Mouse (Mus musculus): Measurements from ENCODE around the gene Vgll4. TPM values are rescaled to one million over a fixed set of nuclear protein-coding genes. Genes with fewer than 3 reads are reported as not detected.
"Not testable (repeated sequence)": the region's sequence is repeated elsewhere in the genome, so short reads cannot be mapped to it uniquely, and the experiment has no call there.

Vgll4 gene
- polyA plus RNA-seq, 1 experiment: 59.1 TPM

DNA sequence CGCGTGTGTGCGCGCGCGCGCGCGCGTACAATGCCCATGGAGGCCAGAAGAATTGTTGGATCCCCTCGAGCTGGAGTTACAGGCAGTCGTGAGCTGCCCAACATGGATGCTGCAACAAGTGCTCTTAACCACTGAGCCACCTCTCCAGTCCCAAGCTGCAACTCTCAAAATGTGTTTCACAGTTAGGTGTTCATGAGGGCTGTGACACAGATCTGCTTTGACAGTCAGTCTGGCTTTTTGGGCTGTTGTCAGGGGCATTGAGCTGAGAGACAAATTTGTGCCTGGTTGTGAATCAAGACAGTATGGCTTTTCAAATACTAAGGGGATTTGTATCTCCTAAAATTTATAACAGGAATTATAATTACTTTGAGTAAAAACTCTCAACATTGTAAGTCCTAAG lies 78.5 kb downstream of the Vgll4 start:
- no peak overlapping the region for H3K4me3 ChIP-seq (ENCODE audit: insufficient read depth, low read depth, low read length)
- H3K4me1 ChIP-seq (ENCODE audit: control insufficient read depth, insufficient read depth, insufficient read length, low read length): peaks cover 57% of the 10 kb centered on the region

DNA sequence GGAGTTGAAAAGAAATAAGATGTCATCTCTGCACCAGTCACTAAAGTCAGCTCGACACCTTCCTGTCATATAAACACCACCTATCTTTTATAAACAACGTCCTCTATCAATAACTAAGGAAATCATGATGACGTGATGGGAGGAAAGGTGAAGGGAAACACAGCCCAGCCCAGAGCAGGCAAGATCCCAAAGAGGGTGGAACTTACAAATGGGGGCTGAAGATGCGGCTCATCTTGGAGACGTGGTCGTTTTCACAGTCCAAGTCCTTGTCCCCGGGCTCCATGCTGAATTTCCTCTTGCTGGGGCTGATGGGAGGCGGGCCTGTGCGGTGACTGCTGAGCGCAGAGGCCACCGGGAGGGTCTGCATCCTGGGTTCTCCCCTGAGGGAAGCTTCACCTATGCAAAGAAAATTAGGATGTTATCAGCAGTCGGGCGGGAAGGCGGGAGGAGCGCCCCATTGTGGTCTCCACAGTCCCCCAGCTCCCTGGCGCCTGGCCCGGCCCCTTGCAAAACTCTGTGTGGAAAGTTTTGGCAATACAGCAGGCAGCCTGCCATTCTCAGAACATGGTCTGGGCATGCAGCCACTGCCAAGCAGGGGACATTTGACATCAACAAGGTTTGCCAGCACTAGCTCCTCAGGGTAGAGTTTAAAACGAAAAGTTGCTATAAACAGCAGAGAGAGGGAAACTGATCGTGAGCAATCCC lies 79.2 kb downstream of the Vgll4 start:
- Histone ChIP-seq H3K4me1 (ENCODE audit: control insufficient read depth, insufficient read depth, insufficient read length, low read length) (peaks cover 61% of the 10 kb centered on the region), H3K4me3 (ENCODE audit: insufficient read depth, low read depth, low read length) (peak overlapping the region; percentile 21; the same call in 1 of the 2 replicates), H3K27ac (replicated peaks; ENCODE audit: low read depth, low read length) (peak overlapping the region; percentile 62)

More for the DNA sequence above, 78.5 kb downstream of the Vgll4 start:
- peak overlapping the region; percentile 94 for H3K27ac ChIP-seq (replicated peaks; ENCODE audit: low read depth, low read length)

DNA sequence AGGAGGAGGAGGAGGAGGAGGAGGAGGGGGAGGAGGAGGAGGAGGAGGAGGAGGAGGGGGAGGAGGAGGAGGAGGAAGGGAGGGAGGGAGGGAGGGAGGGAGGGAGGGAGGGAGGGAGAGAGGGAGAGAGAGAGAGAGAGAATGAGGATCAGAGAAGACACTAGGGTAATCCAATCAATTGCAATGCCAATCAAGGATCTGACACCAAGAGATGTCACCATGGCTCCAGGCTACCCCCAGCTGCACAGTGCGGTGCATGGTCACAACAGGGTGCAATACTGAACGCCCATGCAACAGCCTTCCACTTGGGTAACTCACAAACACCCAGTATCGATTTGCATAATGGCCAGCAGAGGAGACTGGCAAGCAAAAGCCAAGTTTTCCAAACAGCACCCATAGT lies 79.8 kb downstream of the Vgll4 start:
- Histone ChIP-seq H3K27ac (replicated peaks; ENCODE audit: low read depth, low read length) (peak overlapping the region; percentile 62), H3K4me1 (ENCODE audit: control insufficient read depth, insufficient read depth, insufficient read length, low read length) (peaks cover 58% of the 10 kb centered on the region)
- H3K4me3 ChIP-seq (ENCODE audit: insufficient read depth, low read depth, low read length): not testable (repeated sequence)

DNA sequence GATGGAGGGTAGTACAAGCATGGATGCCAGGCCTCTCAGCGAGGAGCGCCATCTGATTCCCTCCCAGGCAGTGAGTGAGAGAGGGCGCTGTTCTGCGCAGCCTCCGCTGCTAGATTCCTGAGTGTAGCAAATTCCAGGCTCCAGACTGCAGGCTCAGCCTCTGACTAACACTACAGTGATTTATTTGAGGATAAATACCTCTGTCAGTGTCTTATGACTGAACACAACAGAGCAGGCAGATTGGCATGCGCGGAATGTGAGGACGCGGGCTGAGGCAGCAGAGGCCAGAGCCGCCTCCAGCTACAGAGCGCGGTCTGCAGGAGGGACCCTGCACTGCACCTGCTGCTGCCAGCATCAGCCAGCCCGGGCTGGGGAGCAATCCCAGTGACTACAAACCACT lies 80.9 kb downstream of the Vgll4 start:
- Histone ChIP-seq H3K4me1 (ENCODE audit: control insufficient read depth, insufficient read depth, insufficient read length, low read length) (peaks cover 58% of the 10 kb centered on the region), H3K4me3 (ENCODE audit: insufficient read depth, low read depth, low read length) (no peak overlapping the region), H3K27ac (replicated peaks; ENCODE audit: low read depth, low read length) (peak overlapping the region; percentile 40; the same call in 1 of the 2 replicates)

DNA sequence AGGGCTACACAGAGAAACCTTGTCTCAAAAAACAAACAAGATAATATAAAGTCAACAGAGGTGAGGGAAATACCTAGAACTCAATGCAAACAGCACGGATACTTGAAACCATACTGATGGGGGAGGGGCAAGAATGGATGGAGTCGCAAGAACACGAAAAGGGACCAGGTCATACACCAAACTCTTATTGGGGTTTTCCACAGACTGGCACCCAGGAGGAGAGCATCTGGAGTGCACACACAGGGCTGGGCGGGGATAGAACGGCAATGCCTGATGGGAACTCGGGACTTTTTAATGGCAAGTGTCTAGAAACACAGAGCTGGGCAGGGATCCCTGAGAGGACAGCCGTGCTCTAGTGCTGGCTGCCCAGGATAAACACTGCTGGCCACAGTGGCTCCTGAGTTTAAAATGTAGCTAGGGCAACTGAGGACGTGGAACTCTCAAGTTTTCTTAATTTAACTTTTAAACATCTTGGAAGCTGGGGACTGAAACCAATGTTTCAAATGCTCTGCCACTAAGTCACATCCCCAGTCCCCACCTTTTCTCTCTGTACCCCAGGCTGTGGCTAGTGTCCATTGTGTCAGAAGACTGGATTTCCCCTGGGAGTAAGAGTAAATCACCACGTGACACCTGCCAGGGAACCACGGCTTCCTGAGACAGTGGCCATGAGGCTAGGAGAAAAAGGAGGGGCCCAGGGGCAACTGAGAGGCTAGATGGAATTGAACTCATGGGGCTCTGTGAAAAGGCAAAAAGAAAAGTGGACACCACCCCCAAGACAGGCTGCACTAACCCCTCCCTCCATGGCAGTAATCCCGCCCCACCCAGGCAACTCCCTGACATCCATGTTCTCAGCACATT lies 83.1 kb downstream of the Vgll4 start:
- Histone ChIP-seq H3K4me3 (ENCODE audit: insufficient read depth, low read depth, low read length) (no peak overlapping the region), H3K4me1 (ENCODE audit: control insufficient read depth, insufficient read depth, insufficient read length, low read length) (peaks cover 57% of the 10 kb centered on the region), H3K27ac (replicated peaks; ENCODE audit: low read depth, low read length) (peak overlapping the region; percentile 4)

DNA sequence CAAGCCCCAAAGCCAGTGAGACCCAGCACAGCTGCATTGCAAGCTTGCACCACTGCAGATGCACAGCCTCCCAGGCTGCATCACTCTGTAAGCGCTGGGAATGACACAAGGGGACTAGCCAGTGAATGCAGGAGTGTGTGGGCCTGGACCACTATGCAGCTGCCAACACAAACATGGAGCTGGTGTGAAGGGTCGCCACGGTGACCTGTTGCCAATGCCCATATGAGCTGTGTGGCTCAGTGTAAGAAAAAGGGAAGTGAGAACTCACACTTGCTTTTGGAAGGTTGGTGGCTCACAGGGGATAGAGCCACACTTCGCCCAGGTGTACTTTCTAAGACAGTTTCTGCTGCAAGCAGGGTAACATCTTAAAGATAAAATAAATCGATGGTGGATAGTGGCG lies 83.8 kb downstream of the Vgll4 start:
- H3K4me1 ChIP-seq (ENCODE audit: control insufficient read depth, insufficient read depth, insufficient read length, low read length): peaks cover 54% of the 10 kb centered on the region
- no peak overlapping the region; the same call in 1 of the 2 replicates for H3K27ac ChIP-seq (replicated peaks; ENCODE audit: low read depth, low read length)

DNA sequence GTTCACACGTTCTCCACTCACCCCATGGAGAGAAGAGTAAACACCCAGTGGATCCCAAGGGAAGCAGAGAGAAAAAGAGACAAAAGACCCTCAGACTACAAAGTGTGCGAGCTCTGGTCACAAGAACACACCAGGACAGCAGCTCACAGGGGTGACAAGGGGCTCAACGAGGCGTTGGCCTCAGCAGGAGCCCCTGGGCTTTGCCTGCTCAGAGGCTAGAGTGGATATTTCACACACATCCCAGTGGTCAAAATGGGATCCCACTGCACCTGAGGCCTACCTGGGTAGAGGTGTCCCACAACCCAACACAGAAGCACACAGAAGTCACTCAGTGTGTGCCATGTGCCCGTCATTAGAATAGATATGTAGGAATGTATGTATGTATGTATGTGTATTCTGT lies 84.7 kb downstream of the Vgll4 start:
- peaks cover 57% of the 10 kb centered on the region for H3K4me1 ChIP-seq (ENCODE audit: control insufficient read depth, insufficient read depth, insufficient read length, low read length)
- H3K27ac ChIP-seq (replicated peaks; ENCODE audit: low read depth, low read length): peak overlapping the region; percentile 95; the same call in 1 of the 2 replicates
- H3K4me3 ChIP-seq (ENCODE audit: insufficient read depth, low read depth, low read length): no peak overlapping the region

More for the DNA sequence above, 83.8 kb downstream of the Vgll4 start:
- H3K4me3 ChIP-seq (ENCODE audit: insufficient read depth, low read depth, low read length): no peak overlapping the region

DNA sequence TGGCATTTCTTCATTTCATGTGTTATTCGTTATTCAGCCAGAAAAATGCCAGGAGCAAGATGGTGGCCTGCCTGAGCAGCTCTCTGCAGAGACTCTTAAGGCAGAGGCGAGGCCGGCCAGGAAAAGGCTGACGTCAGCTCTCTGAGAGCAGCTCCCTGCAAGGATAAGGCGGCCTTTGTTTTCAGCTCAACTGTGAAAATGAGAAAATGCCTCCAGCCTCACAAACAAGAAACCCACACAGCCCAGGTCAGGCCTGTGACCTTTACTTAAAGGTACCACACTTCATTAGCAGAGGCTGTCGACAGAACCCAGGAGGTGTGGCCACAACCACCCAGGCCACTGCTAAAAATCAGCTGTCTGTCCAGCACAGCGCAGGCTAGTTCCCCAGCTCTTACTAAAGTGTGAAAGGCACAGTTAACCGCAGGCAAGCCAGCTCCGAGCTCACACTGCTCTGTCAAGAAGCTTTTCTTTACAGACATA lies 86.5 kb downstream of the Vgll4 start:
- Histone ChIP-seq H3K27ac (replicated peaks; ENCODE audit: low read depth, low read length) (peak overlapping the region; percentile 95), H3K4me1 (ENCODE audit: control insufficient read depth, insufficient read depth, insufficient read length, low read length) (peaks cover 66% of the 10 kb centered on the region), H3K4me3 (ENCODE audit: insufficient read depth, low read depth, low read length) (peak overlapping the region; percentile 29)

DNA sequence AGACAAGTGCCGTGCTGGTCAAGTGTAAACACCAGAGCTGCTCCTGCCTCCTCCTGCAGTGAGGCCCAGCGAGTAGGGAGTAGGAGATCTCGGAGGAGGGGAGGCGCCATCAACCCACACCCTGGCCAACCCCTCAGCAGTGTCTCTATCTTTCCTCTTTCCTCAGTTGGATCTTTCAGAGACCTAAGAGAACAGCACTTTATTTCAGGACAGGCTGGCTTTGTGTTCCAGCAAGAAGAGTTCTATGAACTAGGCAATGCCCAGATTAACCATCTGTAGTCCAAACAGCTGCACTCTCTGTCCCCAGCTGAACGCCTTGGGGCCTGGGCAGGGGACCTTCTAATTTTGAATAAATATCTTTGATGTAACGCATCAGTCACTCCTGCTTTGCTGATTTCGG lies 87.1 kb downstream of the Vgll4 start:
- peak overlapping the region; percentile 95 for H3K27ac ChIP-seq (replicated peaks; ENCODE audit: low read depth, low read length)
- no peak overlapping the region for H3K4me3 ChIP-seq (ENCODE audit: insufficient read depth, low read depth, low read length)
- H3K4me1 ChIP-seq (ENCODE audit: control insufficient read depth, insufficient read depth, insufficient read length, low read length): peaks cover 68% of the 10 kb centered on the region

DNA sequence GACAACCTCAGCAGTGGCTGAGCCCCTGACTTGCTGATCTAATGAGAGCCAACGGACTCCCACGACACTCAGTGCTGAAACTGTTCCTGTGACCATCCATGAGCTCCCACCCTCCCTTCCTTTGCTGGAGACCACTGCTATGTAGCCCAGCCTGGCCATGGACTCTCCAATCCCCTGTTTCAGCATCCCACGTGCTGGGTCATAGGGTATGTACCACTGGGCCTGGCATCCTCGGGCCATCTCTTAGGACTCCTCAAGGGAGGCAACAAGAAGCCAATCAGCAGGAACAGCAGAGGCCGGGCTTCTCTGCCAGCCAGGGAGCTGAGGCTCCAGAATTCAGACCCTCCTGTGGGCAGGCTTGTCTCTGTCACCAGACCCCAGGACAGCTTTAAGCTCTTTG lies 87.6 kb downstream of the Vgll4 start:
- peak overlapping the region; percentile 95 for H3K27ac ChIP-seq (replicated peaks; ENCODE audit: low read depth, low read length)
- H3K4me3 ChIP-seq (ENCODE audit: insufficient read depth, low read depth, low read length): no peak overlapping the region
- peaks cover 67% of the 10 kb centered on the region for H3K4me1 ChIP-seq (ENCODE audit: control insufficient read depth, insufficient read depth, insufficient read length, low read length)

DNA sequence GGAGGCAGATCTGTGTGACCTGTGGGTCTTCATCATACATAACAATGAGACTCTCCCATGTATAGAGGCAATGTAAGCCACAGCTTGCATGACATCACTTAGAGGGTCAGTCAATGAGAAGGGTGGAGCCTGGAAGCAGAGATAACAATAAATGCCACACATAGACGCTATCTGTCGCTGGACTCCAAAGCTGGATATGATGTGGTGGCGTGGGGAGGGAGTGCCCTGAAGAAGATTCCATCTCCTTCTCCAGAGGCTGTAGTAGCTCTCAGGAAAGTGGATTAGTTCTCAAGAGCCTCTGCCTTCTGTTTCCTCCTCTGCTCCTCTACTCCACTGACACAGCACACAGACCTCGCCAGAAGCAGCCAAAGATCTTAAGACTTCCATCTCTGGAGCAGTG lies 89.0 kb downstream of the Vgll4 start:
- H3K4me1 ChIP-seq (ENCODE audit: control insufficient read depth, insufficient read depth, insufficient read length, low read length): peaks cover 66% of the 10 kb centered on the region
- H3K4me3 ChIP-seq (ENCODE audit: insufficient read depth, low read depth, low read length): no peak overlapping the region
- H3K27ac ChIP-seq (replicated peaks; ENCODE audit: low read depth, low read length): 0 out of 2 replicates have a peak overlapping the region, but pooled peaks have one; percentile 14

DNA sequence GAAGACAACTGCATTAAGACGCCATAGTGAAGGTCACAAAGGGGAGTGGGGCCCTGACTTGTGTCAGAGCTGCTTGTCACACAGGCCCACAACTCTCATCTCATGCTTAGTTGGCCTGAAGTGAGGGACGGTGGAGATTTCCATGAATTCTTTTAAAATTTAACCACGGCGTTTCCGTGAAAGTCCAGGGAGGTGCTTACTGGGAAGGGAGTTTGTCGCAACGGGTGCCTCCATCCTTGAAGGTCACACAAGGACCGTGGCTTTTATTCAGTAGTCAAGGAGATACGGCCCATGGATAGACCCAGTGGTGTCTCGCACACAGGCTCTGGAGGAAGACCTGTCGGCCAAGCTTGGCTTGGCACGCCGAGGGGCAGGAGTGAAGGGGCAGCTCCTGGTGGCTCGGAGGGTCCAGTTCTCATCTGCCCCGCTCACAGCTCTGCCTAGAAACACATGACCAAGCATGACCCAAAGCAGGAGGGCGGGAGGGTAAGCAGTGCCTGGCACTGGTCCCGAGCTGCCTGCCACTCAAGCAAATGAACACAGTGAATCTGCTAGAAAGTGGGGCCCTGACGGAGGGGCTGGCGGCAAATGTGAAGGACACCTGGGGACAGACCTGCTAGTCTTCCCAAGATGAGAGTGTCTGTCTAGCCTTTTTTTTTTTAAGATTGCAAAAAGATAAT lies 90.8 kb downstream of the Vgll4 start:
- H3K4me3 ChIP-seq (ENCODE audit: insufficient read depth, low read depth, low read length): no peak overlapping the region
- peak overlapping the region; percentile 42; the same call in 1 of the 2 replicates for H3K27ac ChIP-seq (replicated peaks; ENCODE audit: low read depth, low read length)
- H3K4me1 ChIP-seq (ENCODE audit: control insufficient read depth, insufficient read depth, insufficient read length, low read length): peaks cover 64% of the 10 kb centered on the region

DNA sequence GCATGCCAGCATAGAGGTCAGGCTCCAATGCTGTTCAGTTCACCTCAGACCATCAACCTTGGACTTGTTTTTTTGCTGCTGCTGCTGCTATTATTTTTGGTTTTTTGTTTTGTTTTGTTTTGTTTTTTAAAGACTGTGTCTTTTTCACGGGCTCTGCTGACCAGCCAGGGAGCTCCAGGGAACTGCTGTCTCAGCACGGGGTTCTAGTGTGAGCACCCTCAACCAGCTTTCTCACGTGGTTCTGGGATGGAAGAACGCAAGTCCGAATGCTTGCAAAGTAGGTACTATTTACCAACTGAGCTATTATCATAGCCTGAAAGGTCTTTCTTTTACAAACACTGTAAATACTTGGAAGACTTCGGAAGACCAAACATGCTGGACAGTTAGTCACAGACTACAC lies 93.2 kb downstream of the Vgll4 start:
- Histone ChIP-seq H3K4me1 (ENCODE audit: control insufficient read depth, insufficient read depth, insufficient read length, low read length) (peaks cover 56% of the 10 kb centered on the region), H3K4me3 (ENCODE audit: insufficient read depth, low read depth, low read length) (no peak overlapping the region), H3K27ac (replicated peaks; ENCODE audit: low read depth, low read length) (peak overlapping the region; percentile 97)

DNA sequence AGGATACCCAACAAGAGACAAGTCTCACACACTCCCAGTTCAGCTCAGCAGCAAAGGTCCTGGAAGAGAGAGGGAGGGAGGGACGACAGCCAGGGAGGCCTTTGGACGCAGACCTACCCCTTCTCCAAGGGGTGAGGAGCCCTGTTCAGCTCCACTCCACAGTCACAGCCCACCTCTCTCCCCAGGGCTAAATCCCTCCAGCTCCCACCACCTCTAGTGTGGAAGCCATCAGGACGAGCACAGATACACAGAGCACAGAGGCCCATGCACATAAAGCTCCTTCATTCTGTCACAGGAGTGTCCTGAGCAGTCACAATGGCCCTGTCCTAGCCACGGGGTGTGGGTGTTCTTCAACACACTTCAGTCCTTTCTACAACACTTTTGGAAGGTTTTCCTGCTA lies 93.8 kb downstream of the Vgll4 start:
- H3K4me1 ChIP-seq (ENCODE audit: control insufficient read depth, insufficient read depth, insufficient read length, low read length): peaks cover 56% of the 10 kb centered on the region
- no peak overlapping the region for H3K4me3 ChIP-seq (ENCODE audit: insufficient read depth, low read depth, low read length)
- peak overlapping the region; percentile 97 for H3K27ac ChIP-seq (replicated peaks; ENCODE audit: low read depth, low read length)

DNA sequence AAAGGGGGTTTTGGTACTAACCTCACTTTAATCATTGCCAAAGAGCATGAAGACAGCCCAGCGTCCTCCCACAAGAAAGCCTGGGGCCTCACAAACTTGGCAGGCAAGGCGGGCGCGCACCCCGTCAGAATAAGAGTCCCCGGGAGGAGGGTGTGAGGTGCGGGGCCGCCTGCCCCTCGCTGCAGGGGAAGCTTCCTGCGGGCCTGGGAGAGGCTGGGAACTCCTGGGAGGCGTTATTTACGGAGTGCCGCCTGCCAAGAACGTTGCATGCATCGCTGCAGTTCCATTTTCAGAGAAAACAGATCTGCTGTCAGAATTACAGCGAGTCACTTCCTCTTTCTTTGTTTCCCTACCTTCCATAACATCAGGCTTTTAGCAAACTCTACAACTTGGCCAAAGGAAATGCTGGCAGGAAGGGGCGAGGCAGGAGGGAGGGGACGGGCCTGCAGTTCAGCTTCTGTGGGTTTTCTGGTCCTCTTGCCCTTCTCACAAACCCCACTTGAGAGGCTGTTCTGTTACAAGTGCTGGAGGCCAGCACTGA lies 94.7 kb downstream of the Vgll4 start:
- H3K4me1 ChIP-seq (ENCODE audit: control insufficient read depth, insufficient read depth, insufficient read length, low read length): peaks cover 54% of the 10 kb centered on the region
- H3K4me3 ChIP-seq (ENCODE audit: insufficient read depth, low read depth, low read length): peak overlapping the region; percentile 61
- peak overlapping the region; percentile 97 for H3K27ac ChIP-seq (replicated peaks; ENCODE audit: low read depth, low read length)

All from brown adipose tissue, adult 24 weeks (tissue).